Mouse (Mus musculus) right cerebral cortex, postnatal 25 days (tissue): ENCODE measurements at regions not wholly inside any gene's neighbourhood (a gene's known extent, or its start where the extent isn't known, plus 50 kb on each side); places are given as distances from the start of the nearest gene placed in this dataset.

Source experiments
- DNase-seq: peaks from one replicate; pipeline ENCODE4 v3.0.0; 2022

DNA sequence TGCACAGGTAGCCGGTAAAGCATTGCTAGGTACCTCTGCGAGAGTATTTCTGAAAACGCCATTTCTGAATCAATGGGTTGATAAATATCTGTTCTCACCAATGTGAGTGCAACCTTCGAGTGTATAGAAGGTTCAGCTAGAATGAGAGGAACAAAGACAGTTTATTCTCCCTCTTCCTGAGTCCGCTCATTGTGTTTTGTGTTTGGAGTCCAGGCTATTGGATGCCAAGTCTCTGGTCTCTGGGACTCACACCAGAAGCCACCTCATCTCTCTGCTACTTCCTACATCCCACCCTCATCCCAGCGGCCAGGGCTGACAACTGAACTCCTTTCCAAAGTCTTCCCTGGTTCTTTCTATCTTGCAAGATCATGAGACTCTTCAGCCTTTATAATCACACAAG is 62.7 kb downstream of the Lrrc30 start:
- DNase-seq, result no peak

DNA sequence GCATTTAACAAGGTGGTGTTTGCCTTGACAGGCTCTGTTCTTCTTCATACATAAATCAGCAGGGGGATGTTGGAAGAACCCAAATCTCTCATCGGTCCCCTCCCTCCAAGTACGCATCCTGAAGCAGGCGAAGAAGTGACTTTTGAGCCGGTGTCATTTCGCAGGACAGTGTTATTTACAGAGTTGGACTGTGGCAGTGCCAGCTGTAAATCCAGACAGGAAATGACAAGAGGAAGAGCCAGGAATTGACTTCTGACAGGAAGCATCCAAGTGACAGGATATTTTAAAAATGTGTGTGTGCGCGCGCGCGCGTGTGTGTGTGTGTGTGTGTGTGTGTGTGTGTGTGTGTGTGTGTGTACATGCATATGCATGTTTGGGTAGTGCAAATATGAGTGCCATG is 66.3 kb downstream of the Lrrc30 start:
- no peak for DNase-seq

DNA sequence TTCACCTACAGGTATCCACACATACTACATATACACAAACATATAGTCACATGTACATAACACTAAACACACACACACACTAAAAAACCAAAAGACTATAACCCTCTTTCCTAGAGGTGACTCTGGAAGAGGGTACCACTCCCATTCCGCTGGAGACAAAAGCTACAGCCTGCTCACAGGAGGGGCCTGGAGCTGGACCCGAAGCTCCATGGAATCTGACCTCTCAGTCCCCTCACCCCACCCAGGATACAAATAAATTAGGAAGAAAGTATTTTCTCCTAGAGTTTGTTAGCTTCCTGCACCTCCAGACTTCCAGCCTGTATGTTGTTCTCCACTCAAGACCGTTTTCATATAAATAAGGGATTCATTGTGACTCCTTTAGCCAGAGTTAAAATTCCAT is 66.8 kb downstream of the Lrrc30 start:
- DNase-seq, result no peak

DNA sequence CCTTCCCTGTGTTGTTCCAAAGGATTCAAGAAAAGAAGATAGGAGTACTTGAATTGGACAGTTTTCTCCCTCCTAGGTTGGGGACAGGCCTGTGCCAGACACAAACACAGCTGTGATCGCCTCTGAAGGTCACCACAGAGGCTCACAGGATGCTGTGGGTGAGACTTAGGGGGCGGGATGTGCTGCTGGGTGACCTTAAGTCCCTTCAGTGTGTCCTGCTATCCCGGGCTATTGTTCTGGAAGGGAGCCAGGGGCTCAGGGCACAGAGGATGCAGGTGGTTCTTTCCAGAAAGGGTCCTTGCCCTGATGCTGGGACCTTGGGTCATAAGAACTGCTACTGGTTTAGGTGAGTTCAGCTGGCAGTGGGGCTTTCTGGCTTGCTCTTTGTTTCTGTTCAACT is 67.7 kb downstream of the Lrrc30 start:
- DNase-seq, result no peak

DNA sequence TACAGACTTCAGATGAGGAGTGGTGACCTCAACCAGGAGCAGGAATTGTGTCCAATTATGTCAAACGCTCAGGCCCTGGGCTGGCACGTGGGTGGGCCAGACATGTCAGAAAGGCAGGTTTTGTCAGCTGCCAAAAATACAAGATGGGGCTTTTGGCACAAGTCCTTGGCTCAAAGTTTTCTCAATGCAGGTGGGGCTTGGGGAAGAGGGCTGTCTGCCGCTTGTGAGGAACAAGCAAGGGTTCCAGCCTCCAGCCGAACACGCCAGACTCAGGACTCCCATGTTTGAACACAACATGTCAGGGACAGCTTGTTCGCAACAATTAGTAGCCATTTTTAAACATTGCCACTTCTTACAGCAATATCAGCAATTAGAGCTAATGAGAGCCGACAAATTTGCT is 69.5 kb downstream of the Lrrc30 start:
- DNase-seq, result no peak

DNA sequence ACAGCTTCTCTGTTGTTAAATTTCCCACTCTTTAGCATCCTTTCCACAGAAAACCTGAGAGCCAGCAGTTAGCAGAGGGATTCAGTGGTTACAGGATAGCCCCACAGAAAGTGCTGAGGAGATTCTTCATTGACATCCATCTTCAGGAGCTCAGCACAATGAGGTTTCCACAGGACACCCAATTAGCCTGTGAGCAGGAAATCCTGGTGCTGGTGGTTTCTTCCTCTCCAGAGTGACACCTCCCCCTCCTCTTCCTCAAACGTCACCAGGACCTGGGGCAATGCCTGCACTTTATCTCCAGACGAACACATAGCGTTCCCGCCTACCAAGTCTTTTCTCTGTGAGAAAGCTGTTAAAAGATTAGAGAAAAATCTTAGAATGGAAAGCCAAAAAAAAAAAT is 70.7 kb downstream of the Lrrc30 start:
- DNase-seq, result no peak

DNA sequence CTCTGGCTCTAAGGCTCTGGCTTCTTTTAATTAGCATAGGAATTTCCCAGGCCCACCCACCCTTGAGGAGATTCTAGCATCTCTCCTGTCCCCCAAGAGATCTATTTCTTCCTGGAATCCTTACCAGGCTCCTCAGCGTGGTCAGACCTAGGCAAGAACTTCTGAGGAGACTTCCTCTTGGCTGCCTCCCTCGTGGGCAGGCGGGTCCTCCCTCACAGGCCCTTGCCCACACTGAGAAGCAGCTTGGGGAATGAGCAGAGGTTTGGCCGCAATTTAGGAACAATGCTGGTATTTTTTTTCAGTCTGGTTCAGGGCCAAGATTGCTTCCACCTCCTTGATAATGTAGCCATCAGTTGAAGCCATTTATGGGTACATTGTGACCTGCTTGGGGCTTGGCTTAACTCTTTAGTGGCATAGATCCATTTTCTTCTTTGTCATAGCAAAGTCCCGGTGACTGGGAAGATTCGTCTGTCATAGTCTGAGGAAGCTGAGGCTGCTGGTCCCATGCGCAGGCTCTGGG is 75.1 kb downstream of the Lrrc30 start:
- DNase-seq, result no peak

DNA sequence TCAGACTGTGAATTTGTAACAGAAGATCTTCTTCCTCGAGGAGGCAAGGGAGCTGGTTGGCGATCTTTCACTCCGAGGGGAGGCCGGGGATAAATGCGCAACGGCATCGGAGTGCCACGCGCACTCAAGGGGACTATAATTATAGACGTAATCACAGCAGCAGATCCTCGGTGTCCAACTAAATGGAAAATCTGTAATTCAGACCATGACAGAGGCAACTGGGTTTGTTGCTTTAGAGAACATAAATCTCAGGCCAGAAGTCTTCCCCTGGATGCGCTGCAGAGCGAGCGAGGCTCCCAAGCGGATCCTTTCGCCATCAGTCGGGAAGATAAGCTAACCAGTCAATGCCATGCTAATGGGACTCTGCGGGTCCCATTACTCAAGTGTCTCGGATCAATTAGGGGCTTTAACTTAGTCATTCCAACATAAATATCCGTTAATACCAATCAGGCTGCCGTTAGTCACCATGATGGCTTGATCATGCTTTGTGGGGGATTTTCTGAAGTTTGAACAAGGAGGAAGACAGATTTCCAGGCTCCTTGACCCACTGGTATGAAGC is 79.9 kb downstream of the Lrrc30 start:
- no peak for DNase-seq

DNA sequence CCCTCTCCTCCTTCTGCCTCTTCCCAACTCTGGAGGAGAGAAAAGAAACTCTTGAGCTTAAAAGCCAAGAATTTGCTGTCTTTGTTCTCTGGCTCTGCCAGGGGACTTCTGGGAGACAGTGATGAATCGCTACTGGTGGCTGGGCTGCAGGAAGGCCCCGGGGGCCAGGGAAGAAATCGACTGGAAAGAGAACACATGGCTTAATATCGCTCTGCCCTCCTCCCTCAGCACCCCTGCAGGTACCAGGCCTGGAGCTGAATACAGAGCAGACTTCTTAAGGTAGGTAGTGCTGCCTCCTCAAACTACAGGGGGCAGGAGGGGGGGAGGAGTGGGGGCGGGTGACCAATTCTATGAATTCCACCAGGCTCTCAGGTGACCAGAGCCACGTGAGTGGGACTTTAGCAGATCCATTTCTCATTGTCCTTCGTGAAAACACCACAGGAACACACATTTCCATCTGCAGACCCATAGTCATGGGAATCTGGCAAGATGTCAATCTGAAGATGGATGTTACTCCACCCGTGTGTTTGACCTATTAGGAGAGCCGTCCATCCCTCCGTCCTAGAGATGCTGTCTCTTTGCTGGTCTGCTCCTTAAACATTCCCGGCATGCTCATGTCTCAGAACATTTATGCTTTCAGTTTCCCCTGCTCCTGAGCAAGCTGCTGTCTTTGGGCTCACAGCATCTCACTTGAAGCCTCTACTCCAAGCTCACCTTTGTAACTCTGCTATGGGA is 83.4 kb downstream of the Lrrc30 start:
- DNase-seq, result no peak

DNA sequence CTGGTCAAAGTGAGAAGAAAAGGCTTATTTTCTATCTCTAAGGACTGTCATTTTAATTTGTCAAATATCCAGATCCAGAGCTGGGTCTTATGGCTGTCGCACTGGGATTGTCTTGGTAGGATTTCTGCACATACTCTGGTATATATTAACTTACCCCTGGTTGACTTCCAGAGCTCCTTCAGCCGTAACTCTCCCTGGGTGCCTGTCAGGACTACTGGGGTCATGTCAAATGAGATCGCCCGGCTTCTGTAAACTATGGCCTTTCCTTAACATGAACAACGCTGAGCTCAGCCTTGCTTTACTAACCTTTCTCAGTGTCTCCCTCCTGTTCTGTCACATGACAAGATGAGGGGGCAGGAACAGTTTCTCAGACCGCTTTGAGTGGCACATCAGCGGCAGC is 88.1 kb downstream of the Lrrc30 start:
- no peak for DNase-seq

DNA sequence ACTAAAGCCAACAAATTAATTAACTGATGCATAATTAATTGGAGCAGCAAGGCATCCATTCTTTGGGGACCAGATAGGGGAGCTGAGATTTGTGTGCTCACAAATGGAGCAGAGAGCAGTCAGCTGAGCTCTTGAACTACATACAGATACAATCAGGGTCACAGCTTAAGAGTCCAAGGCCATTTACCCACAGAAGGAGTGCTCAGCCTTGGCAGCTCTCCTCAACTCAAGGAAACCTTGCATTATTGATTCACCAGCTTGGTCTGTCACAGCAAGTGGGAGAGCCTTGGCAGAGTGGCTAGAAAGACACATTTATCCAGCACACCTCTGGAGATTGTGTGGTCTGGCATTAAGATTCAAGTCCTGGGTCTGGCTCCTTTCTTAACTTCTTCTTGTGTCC is 100.2 kb downstream of the Lrrc30 start:
- no peak for DNase-seq

DNA sequence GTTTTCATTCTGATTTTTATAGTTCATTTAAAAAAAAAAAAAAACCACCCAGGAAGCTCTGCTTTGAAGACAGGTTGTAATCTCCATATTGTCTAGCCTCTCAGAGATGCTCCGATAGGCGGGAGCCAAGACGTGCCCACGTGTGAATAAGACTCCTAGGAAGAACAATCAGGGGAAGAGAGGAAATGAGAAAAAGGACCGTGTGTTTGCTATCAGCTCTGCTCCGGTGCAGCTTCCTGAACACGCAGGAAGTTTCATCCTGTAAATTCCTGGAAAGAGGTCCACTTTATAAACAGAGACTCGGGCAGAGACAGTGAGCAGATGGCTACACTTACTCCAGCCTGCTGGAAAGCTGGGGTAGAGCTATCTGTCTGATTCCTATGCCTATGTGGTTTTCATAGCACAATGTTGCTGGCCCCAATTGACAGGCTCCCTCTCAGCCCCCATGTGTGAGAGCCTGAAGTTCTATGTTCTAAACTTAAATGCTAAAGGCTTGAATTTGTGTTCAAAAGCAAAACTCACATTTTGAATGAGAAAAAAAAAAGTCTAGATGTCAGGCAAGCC is 111.6 kb downstream of the Lrrc30 start:
- DNase-seq, result no peak

DNA sequence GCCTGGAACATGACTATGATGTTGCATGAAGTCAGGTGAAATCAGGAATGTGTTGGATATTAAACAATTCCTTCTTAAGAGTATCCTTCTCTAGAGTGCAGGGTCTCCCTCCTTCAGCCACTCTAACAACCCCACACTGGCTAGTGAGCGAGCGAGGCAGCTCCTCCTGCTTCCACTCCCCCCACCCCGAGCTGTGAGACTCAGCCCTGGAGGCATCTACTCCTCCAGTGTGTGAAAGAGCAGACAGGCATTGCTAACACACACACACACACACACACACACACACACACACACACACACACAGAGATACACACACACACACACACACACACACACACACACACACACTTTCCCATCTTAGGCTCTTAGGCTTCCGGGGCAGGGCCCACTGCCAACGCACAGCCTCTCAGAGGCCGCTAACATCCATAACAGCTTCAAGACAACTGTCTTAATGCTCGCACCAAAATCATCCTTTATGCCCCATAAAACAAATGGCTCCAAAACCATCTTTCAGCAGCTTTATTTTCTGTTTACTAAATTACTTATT is 116.8 kb downstream of the Lrrc30 start:
- DNase-seq, result no peak

DNA sequence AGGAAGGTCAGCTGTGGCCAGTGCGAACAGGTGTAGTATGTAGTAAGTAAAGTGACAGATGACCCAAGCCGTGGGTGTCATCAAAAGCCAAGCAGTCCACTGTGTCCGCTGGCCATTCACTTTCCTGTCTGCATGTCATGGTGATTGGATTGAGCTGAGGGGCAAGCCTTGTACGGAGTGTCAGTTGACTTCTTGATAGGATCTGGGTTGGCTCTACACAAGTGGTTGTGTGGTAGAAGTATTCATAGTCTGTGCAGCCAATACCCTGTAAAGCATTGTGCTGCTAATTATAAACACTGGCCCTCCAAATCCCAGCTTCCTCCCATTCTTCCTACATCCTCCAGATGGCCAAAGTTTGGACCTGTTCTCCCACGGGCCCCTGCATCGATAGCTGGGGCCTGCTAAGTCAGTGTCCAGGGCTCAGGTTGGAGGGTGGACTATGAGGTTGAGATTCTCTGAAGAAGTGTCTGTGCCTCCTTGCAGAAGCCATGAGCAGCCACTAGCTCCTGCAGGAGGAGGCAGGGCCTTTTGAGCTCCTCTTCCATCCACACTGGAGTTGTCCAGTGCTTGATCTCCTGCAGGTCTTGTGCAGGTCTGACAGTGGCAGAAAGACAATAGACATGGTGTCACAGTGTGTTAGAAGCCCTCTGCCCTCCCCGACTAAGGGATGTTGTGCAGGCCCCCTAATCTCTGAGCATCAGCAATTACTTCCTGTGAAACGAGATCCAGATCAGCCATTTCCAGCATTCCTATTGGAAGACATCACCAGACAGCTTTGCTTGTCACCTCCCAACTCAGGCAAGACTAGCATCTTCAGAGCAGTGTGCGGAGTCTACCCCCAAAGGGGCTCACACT is 117.9 kb downstream of the Lrrc30 start:
- DNase-seq, result no peak

DNA sequence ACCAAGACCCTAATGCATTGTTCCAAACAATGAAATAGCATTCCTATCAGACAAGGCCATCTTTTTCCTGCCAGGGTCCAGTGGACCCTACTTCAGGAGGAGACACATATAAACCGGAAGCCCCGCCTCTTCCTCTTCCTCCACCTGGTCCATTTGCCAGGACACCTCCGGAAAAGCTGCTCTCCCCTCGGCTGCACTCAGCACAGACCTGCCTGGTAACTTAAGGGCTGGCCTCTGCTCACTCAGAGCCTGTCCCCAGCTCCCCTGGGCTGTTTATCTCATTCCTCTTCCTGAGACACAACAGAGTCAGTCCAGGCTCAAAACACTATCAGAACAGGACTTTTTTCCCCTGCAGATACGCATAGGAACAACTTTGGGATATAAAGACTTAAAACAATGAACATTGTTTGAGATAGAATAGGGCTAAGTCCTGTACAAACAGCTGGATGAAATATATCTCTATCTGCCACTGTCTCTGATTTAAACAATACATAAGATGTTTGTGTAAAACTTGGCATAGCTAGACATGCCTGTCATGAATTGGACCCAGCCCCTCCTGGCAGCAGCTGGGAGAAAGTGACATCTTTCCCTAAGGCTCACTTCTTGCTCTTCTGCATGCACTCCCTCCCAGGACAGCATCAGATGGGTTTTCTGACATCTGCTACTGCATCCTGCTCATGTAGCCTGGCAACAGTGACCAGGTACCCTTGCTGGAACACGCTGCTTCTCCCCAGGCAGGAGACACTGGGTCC is 119.6 kb downstream of the Lrrc30 start:
- DNase-seq, result no peak

DNA sequence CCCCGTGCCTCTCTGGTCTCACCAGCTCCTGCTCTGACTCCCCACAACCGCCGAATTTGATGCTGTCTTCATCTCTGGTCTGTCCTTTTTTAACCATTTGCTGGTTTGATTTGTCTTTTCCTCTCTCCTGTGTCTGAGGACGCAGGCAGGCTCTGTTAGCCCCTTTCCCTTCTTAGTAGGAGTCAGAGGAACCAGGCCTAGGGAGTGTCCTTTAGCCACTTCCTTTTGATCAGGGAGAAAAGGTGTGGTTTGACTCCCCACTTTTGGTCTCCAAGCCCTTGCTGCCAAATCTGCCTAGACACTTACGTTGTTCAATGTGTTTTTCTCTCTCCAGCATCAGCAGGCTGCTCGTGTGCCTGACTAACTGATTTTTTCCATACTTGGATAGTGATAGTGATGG is 120.5 kb downstream of the Lrrc30 start:
- DNase-seq, result no peak

DNA sequence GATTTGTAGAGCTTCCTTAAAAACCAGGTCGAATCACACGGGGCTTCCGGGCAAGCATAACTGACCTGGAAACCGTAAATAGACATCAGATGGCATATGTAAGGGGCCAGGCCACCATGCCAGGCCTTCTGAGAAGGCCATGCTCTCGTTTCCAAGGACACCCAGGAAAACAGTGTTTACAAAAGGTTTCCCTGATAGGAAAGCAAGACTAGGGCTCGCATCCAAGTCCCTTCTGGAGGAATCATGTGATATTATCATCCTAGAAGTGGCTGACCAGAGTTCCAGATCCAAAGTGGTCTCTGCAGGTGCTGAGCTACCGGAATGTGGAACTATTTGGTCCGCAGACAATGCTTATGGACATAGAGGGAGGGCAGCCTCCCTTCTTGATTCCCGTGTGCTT is 122.6 kb downstream of the Lrrc30 start:
- DNase-seq, result no peak

DNA sequence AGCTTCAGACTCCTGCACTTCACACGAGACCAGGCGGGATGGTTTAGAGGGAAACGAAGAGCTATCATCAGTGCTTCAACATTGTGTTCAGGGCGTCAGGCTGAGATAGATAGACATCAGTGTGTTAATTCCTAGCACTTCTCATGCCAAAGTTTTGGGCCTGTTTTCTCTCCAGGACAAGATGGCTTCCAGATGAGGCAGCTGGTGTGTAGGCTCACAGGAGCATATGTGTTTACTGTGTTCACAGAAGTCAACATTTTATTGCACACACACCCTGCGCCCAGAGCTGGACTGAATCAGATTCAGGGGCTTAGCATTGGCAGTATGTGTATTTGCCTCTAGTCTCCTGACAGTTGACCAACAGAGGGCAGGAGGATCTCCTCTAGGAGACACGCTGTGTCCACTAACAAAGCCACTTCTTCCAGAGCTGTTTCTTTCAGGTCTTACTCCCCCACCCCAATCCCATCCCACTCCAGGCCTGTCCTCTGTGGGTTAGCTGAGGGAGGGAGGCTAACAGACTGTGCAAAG is 123.4 kb downstream of the Lrrc30 start:
- no peak for DNase-seq

DNA sequence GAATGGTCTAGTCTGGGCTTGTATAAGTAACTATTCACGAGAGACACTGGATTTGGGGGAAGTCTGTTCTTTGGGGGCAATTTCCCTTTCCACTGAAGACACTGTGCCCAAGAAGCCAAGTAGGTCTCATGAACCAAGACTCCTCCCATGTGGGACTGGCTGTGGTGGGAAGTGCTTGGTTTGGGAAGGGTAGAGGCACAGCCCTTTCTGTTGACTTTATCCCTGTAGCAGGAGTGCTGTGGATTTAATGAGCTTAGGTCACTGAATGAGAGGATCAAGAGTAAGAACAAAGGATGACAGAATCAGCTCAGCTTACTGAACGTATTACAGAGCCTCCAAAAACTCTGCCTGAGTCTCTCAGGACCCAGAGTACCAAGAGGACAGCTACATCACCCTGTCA is 124.2 kb downstream of the Lrrc30 start:
- DNase-seq, result no peak

DNA sequence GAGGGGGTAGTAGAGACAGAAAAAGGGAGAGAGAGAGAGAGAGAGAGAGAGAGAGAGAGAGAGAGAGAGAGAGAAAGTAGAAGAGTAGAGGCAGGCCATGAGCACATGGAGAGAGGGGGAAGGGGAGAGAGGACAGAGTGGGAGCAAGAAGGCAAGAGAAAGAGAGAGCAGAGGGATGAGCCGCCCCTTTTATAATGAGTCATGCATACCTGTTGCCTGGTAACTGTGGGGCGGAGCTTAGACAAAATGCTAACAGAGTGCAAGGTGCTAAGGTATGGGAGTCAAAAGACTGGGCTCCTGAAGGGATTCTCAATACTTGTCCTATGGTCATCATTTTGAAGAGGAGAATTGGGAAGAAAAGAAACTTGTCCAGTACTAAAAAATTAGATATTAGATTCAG is 126.1 kb downstream of the Lrrc30 start:
- no peak for DNase-seq

DNA sequence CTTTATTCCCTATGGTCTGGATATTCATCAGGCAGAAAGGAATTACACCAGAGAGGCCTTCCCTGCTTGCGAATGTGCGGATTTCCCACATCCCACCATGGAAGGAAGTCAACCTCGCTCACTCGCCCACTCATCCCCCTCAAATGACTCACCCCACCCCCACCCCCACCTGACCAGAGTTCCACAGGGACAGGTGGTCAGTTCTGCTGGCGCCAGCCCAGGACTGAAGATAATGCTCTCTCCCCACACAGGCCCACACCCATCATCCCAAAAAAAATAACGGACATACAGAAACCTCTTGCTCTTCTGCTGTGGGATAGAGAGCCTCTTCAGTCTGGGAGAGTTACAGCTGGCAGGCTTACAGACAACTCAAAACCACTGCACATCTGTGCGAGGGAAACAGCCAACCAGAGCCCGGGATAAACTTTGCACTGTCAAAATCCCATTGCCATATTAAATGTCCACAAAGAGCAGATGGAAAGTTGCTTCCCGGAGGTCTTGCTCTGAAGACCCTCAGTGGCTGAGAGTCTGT is 128.0 kb downstream of the Lrrc30 start:
- DNase-seq, result no peak
